Mouse (Mus musculus) layer of hippocampus, adult 8-10 months (tissue): ENCODE results near the gene Car3. TPM values are rescaled to one million over a fixed set of nuclear protein-coding genes. Genes with fewer than 3 reads are reported as not detected.

Experiments used
- DNase-seq, 2 experiments: peaks; one replicate each; pipeline ENCODE4 v3.0.0; 2022; ENCODE audit warnings: low spot score in 2 of 2
- total RNA-seq, 4 experiments: library from RNA; stranded (reverse); gene quantifications; 2 replicates each; pipeline ENCODE4 v1.2.4; 2022

Car3 gene
- total RNA-seq, 4 experiments from 2014 or later: 0.56 to 1.3 (median 1.00) TPM

DNA sequence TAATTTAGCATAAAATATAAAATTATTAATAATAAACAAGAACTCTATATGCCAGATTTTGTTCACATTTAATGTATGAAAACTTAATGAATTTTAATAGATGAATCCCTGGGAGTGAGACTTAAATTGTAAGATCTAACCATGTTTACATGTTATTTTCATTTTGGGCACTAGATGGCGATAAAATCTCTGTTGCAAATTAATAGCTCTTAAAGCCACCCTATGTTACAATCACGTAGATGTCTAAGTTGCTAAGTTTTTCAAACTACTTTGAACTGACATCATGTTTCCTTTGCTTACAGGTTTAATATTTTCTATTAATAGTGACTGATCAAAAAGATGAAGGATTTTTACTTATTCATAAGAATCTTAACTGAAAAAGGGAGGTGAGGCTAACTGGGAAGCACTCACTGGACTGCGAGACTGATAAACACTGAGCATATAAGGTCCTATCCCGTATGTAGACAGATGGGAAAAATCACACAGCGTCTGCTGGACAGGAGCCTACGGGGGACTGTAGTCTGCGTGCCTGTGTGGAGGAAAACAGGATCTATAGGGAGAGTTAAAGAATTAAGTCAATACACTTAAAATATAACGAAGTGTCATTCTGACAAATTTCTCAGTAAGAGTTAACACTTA lies 11.2 kb downstream of the Car3 start:
- DNase-seq: no peak

DNA sequence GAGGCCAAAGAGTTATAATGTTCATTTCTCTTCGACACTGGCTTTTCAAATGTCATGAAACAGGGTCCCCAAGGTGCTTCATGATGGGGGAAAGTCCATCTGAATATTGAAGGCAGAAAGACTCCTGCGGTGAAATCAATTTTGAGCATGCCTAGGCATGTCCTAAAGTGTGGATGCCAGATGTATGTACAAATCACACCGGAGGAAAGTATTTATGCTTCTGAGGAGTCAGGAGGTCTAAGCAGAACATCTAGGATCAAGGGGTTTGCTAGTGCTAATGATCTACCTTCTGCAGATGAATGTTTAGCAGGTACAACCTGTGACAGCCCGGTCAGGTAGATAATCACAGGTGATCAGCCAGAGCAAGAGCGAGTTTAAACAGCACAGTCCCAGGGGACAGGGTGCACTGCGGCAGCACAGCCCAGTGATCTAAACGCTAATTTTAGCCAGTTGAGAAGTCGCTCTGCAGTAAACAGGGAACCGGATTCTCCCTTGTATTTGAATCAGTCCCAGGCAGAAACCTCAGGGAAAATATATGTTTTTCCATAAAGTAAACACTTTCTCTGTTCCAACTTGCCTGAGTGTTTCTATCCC lies 13.1 kb downstream of the Car3 start:
- no peak for DNase-seq

DNA sequence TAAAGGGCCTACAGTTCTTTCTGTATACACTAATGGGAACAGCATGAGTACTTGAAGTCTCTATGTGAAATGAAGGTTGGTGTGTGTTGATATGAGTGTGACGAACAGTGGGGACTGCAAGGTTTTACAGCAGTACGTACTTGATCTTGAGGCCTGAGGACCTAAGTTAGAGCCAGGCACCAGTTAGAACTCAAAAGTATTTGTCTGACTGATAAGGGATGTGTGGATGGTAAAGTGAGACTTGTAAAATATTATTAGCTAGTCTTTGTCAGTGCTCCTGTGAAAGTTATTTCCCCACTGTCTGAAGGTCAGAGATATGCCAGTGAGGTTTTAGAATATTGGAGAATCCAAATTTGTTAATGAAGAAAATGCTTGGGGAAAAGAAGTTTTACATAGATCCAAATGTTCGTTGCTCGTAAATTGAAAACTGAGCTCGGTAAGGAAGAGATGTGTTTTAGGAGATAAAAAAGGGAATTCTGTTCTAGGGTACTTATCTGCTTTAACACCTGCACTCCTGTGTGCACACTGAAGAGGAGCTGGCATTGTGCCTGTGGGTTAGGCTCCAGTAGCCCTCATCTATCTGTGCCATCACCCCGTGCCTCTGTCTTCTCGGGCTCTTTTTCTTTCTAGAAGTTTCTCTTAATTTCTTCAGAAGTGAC lies 14.1 kb downstream of the Car3 start:
- DNase-seq: no peak

DNA sequence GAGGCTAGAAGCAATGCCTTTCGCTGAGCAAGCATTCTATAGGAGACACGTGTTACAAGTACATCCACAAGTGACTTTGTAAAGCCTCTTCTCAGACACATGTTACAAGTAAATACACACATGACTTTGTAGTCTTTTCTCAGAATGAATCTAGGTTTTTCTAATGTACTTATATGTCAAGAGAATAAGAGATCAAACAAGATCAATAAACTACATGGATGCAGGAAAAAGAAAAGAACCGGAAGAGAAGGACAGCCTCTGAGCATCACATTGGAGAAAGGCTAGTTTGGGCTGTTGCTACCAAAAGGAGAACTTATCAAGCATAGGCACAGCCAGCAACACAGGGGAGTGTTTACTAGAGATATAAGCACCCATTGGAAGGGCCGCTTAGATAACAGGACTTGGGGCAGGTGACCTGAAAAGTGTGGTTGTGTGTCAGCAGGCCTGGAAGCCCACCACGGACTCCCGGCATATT lies 15.5 kb downstream of the Car3 start:
- no peak for DNase-seq

DNA sequence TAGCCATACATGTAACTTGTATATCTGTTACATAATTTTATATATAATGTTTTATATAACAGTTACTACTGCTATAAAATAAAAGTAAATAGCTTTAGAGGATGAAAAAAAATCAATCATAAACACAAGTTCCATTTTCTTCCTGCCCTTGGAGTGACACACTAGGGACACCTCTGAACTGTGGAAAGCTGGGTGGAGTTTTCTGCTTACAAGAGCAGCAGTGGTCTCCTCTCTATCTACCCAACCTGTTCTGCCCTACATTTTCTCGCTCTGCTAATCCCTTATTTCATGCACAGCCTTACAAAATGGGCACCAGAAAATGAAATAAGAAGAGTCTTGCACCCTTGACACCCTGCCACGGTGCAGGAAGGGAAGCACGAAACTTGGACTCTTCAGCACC lies 16.0 kb downstream of the Car3 start:
- DNase-seq: no peak

DNA sequence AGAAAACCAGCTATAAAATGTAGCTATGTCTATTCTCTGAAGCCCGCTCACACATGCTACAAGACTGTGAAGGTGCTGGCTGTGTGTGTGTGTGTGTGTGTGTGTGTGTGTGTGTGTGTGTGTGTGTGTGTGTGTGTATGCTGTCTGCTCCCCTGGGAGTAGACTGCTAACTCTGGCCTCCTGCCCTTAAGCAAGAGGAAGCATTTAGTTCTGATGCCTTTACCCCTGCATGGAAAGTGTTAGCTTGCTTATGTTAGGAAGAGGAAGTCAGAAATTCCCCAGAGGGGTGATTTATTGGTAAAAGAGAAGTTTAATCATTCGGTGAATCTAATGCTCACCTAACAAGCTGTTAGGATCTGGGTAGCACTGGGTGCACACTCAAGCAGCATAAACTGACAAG lies 17.0 kb downstream of the Car3 start:
- DNase-seq: no peak

DNA sequence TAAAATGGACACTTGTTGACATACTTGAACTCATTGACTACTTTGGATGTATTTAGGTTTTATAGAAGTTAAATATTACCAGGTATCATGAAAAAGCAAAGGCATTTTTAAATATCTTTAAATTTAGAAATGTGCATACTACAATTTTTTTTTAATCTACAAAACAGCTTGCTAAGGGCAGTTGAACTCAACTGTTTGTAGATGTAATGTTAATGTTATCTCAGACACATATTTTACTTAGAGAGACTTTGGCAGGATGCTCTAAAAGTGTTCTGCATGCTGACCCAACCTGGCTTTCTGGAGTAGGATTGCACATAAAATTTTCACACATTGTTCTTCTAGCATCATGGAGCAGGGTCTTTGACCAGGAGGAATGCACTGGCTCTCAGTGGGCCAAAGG lies 18.7 kb downstream of the Car3 start:
- DNase-seq: no peak

DNA sequence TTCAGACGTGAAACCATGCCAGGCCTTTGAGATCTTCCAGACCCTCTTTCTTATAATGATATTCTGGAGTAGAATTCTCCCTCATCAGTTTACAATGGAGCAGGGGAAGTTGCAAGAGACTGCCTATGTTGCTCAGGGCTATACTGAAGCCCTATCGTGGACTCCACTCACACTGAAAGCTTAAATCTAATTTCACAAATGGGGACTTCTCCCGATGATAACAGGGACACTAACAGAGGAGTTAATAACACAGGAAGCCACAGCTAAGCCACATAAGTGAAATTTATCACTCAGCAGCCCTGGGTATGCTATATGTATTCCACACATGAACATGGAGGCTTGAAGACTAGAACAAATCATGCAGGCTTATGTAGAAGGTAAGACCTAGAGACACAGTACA lies 19.4 kb downstream of the Car3 start:
- no peak for DNase-seq

DNA sequence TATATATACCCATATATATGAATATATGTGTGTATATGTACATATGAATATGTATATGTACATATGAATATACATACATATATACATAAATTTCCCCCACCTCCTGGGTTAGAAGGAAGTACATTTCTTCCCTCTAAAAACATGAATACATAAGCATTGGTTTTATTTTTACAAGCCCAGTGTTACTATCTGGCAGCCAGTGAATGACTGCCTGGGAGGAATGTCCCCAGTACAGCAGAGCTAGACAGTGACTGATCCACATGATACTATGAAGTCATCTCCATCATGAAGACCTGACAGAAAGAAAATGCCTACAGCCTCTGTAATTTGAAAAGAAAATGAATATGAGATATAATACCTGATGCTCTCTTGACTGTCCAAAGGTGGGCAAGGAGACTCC lies 21.5 kb downstream of the Car3 start:
- no peak for DNase-seq

DNA sequence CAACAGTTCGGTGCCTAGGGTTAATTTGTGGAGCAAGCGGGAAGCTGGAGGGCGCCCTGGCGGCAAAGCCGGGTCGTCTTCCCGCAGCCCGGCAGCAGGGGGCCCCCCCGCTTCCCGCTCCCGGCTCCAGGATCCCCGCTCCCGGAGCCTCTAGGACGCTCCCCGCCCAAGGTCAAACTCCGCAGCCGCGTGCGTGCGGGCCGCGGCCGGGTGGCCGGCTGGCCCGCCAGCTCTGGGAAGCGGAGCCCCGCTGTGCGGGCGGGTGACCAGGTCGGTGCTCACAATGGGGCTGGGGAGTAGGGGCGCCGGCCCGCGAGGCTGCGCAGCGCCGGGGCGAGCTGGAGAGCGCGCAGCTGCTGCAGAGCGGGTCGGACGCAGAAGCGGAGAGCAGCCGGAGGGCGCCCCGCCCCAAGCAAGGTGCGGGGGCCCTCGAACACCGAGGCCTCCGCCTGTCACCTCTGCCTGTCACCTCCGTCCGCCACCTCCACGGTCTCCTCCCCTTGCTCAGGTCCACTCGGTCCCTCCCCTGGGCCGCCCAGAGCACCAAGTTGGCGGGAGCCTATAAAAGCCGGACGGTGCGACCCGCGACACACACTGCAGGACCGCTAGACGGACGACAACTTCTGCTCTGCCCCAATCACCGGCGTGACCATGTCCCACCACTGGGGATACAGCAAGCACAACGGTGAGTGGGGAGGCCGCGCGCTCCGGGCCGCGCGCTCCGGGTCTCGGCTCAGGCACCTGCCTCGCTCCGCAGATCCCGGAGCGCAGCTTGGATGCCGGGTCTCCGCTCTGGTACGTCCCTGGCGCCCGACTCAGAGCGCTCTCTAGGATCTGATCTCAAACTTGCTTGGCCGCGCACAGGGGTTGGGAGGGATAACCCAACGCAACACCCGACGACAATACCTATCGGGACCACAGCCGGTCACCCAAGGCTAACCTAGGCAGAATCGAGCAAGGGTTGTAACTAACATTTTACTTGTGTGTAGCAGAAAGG lies 23.1 kb downstream of the Car3 start, which contains the start of gene Car2:
TSS of gene Car2 (plus strand) at position 172 of the 997 bp plus-strand sequence.
- peak; percentile 37 to 62 for DNase-seq

DNA sequence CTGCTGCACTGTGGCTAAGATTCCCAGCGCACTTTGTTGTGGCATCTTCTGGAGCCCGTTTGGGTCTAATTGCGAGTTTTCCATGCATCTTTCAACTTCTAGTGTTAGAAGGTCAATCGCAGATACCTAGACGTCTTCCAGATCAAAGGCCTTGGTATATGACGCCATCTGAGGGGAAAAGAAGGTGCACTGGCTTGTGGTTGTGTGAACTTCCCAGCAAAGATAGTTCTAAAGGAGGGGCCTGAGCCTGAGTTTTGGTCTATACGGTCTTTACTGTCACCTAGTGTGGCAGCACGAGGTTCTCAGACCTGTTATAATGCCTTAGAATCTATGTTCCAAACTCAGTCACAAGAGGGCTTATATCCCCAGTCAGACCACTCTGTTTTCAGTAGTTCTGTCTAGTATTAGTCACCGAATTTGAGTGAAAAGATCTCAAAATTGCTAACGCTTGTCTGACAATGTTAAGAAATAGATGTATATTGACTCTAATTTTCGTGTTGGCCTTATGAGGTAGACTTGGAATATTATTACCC lies 23.9 kb downstream of the Car3 start:
- no peak for DNase-seq

DNA sequence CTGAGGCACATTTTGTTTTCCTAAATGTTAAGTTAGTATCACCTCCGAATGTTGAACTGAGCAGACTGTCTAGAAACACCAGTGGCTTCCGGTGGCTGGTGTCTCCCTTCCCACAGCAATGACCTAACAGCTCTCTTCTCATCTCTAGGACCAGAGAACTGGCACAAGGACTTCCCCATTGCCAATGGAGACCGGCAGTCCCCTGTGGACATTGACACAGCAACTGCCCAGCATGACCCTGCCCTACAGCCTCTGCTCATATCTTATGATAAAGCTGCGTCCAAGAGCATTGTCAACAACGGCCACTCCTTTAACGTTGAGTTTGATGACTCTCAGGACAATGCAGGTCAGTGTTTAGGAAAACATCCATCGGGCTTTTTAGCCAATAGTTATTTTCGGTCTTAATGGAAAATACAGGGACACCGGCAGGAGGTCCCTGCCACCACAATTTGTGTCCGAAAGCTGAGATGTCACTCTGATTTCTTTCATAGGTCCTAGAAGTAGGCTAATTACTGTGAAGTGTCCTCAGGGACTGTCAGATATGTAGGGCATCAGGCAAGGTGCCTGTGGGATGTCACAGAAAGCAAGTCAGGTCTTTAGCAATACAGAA lies 24.5 kb downstream of the Car3 start:
- no peak for DNase-seq

DNA sequence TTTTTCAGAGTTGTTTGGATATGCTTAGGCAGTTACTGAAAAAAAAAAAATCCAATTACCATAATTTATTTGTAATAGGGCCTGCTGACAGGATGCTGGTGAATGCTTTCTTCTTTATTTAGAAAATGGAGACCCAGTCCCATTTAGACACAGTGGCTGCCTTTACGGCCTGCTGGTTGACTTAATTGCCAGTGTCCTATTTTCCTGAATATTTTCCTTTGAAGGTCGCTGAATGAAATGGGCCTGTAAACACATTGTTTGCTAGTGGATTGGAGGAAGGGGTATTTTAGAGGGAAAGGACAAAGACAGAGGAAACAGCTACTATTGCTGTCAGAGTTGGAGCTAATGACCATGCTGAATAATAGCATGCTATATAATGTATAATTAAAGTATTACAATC lies 25.2 kb downstream of the Car3 start:
- DNase-seq: no peak

DNA sequence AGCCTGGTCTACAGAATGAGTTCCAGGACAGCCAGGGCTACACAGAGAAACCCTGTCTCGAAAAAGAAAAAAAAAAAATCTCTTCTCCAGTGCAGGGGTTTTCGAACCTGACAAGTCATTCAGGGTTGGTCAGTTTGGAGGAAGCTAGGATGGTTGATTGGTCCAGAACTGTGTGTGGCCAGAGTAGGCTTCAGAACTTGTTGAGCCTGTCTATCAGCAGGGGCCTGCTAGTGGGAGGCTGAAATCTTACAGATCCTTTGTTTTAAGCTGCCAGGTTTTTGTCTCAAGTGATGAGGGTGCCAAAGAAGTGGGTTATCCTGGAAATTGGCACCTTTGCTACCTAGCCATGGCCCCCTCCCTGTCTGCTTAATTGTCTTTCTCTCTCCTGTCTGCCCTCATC lies 25.8 kb downstream of the Car3 start:
- no peak for DNase-seq

DNA sequence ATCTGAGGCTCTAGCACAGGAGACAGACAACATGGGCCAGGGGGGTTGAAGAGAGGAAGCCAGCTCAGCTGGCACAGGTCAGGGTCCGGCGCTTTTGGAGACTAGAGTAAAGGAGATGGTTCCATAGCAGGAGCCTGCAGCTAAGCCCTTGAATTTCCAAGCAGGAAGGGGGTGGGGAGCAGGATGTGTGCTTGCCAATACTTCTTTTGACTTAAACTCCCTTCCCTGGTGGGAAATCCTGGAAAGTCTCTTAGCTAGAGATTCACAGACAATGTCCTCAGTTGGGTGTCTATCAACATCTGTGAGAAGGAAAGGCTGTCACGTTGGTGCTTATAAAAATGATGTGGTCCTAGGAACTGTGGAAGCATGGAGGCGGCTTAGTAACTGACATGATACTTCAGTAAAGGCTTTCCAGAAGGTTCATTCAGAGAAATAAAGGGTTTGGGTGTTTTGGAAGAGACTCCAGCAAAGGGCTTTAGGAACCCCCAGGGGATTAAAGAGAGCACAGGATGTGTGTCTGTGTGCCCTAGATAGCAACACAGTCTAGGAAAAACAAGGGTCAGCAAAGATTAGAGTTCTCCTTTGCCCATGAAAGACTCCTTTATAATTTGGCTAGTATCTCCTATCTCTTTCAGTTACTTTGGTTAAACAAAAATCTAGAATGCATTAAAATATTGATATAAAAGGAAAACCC lies 26.6 kb downstream of the Car3 start:
- DNase-seq: no peak

DNA sequence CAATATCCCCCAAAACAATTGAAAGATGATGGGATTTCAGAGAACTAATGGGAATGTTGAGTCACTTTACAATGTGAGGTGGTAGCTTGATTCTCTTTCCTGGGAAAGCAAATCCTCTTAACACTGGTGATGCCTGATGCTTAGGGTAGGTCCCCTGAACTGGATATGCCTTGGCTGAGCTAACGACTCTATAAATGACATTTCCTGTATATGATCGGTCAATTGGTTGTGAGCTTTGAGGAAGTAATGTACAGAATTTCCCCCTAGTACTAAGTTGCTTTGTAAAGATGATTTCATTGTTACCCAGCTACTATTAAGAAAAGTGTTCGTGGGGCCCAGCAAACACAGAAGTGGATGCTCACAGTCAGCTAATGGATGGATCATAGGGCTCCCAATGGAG lies 29.7 kb downstream of the Car3 start:
- DNase-seq: no peak

DNA sequence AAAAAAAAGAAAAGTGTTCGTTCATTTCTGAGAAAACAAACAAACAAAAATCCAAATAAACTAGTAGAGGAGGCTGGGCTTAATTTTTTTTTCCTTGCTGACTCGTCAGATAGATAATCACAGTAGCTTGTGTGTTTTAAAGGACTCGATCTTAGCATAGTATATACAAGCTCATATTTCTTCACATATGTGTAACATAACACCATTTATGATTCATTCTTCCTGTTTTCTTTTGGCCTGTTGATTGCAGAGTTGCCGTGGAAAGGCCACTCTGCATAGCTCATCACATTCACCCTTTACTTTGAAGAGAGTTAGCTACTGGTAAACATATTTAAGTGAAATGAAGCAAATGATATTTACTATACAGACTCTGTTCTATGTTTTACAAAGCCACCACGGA lies 30.4 kb downstream of the Car3 start:
- no peak for DNase-seq

DNA sequence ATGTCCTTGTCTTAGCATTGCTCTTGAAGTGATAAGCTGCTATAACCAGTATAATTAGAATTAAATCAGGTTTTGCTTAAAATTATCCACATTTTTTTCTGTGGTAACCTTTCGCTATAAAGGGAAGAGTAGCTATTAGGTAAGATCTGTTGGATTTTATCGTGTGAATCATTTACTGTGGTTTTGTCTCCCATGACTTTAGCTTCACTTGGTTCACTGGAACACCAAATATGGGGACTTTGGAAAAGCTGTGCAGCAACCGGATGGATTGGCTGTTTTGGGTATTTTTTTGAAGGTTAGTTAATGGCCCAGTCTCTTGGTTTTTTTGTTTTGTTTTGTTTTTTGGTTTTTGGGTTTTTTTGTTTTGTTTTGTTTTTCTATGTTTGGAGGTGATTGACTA lies 32.0 kb downstream of the Car3 start:
- DNase-seq: no peak

DNA sequence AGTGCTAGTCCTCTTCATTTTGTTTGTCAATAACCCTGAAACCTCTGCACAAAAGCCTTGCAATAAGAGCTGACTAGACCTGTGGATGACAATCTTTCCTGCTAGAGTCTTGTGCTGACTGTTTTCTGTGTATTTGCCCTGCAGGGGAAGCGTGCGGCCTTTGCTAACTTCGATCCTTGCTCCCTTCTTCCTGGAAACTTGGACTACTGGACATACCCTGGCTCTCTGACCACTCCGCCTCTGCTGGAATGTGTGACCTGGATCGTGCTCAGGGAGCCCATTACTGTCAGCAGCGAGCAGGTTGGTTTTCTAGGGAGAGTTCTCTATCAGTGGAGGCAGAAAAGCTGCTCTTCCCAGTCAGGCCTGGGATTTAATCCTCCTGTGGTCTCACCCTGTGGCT lies 34.5 kb downstream of the Car3 start:
- no peak for DNase-seq

DNA sequence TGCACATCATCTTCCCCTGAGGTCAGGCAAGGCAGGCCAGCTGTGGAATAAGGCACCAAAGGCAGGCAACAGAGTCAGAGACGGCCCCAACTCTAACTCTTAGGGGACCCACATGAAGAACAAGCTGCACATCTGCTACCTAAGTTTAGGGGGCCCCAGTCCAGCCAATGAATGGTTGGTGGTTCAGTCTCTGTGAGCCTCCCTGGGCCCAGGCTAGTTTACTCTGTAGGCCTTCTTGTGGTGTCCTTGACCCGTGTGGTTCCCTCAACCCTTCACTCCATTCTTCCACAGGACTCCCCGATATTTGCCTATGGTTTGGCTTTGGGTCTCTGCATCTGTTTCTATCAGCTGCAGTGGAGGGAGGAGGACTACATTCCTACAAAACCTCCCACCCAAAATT lies 40.1 kb downstream of the Car3 start:
- DNase-seq: no peak
